Mouse (Mus musculus): ENCODE measurements at regions not wholly inside any gene's neighbourhood (a gene's known extent, or its start where the extent isn't known, plus 50 kb on each side); places are given as distances from the start of the nearest gene placed in this dataset.

DNA sequence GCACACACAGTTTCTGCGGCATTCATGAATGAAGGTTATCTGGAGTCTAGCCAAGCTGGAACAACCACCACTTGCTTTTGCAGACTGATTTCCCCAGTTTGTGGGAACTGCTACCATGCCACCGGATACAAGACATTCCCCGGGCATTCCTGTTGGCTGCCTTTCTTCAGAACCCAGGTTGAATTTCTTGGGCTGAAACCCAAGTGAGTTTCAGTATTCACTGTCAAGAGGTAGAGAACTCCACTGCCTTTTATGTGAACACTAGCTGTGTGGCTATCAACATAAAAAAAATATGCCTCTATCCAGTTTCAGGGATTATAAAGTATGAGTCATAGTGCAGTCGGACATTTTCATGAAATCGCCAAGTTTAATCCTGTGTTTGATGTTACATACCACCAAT lies 216.3 kb upstream of the A1bg start:
- Histone ChIP-seq H3K27me3 (replicated peaks; ENCODE audit: control insufficient read depth, insufficient read depth, low read length) (no peaks in the 10 kb centered on the region), H3K4me1 (replicated peaks; ENCODE audit: control insufficient read depth, insufficient read depth, low read length) (no peaks in the 10 kb centered on the region), H3K4me3 (ENCODE audit: low read depth, low read length) (no peak overlapping the region), H3K9me3 (ENCODE audit: control insufficient read depth, low read length) (no peaks in the 10 kb centered on the region), H3K9ac (ENCODE audit: low read length) (no peak overlapping the region), H3K4me2 (ENCODE audit: low read length) (no peak overlapping the region), H3K27ac (ENCODE audit: low read depth) (no peak overlapping the region), H3K36me3 (ENCODE audit: control insufficient read depth, insufficient read depth, low read length) (no peaks in the 10 kb centered on the region)
- DNase-seq (ENCODE audit: low spot score) (no peak), ATAC-seq (replicated peaks; ENCODE audit: low FRiP score, low TSS enrichment, low read depth) (no peak)
- 86% methylated on average over 5 of the region's 5 CpGs for WGBS

GRCm38 (mm10) chr15:61136781-61137180 lies 214.0 kb upstream of the A1bg start:
- H3K36me3 ChIP-seq (ENCODE audit: control insufficient read depth, insufficient read depth, low read length) = no peaks in the 10 kb centered on the region
- no peak overlapping the region for H3K9ac ChIP-seq (ENCODE audit: low read length)
- H3K4me1 ChIP-seq (replicated peaks; ENCODE audit: control insufficient read depth, insufficient read depth, low read length) = no peaks in the 10 kb centered on the region
- H3K27me3 ChIP-seq (replicated peaks; ENCODE audit: control insufficient read depth, insufficient read depth, low read length) = no peaks in the 10 kb centered on the region
- no peak overlapping the region for H3K4me2 ChIP-seq (ENCODE audit: low read length)
- no peak for DNase-seq (ENCODE audit: low spot score)
- ATAC-seq (replicated peaks; ENCODE audit: low FRiP score, low TSS enrichment, low read depth) = no peak
- H3K4me3 ChIP-seq (ENCODE audit: low read depth, low read length) = no peak overlapping the region
- H3K27ac ChIP-seq (ENCODE audit: low read depth) = no peak overlapping the region
- WGBS = 79% methylated on average over 2 of the region's 2 CpGs
- no peaks in the 10 kb centered on the region for H3K9me3 ChIP-seq (ENCODE audit: control insufficient read depth, low read length)

GRCm38 (mm10) chr15:61133316-61133715 lies 210.5 kb upstream of the A1bg start:
- H3K36me3 ChIP-seq (ENCODE audit: control insufficient read depth, insufficient read depth, low read length) = no peaks in the 10 kb centered on the region
- no peaks in the 10 kb centered on the region for H3K4me1 ChIP-seq (replicated peaks; ENCODE audit: control insufficient read depth, insufficient read depth, low read length)
- H3K27me3 ChIP-seq (replicated peaks; ENCODE audit: control insufficient read depth, insufficient read depth, low read length) = no peaks in the 10 kb centered on the region
- 76% methylated on average over 1 of the region's 1 CpGs for WGBS
- no peak for DNase-seq (ENCODE audit: low spot score)
- no peak for ATAC-seq (replicated peaks; ENCODE audit: low FRiP score, low TSS enrichment, low read depth)
- H3K4me3 ChIP-seq (ENCODE audit: low read depth, low read length) = no peak overlapping the region
- no peak overlapping the region for H3K4me2 ChIP-seq (ENCODE audit: low read length)
- H3K27ac ChIP-seq (ENCODE audit: low read depth) = no peak overlapping the region
- H3K9ac ChIP-seq (ENCODE audit: low read length) = no peak overlapping the region
- no peaks in the 10 kb centered on the region for H3K9me3 ChIP-seq (ENCODE audit: control insufficient read depth, low read length)

GRCm38 (mm10) chr15:61127971-61128370 lies 205.2 kb upstream of the A1bg start:
- Histone ChIP-seq H3K4me2 (ENCODE audit: low read length) (no peak overlapping the region), H3K36me3 (ENCODE audit: control insufficient read depth, insufficient read depth, low read length) (no peaks in the 10 kb centered on the region), H3K4me3 (ENCODE audit: low read depth, low read length) (no peak overlapping the region), H3K27me3 (replicated peaks; ENCODE audit: control insufficient read depth, insufficient read depth, low read length) (no peaks in the 10 kb centered on the region), H3K9ac (ENCODE audit: low read length) (no peak overlapping the region), H3K4me1 (replicated peaks; ENCODE audit: control insufficient read depth, insufficient read depth, low read length) (no peaks in the 10 kb centered on the region), H3K9me3 (ENCODE audit: control insufficient read depth, low read length) (no peaks in the 10 kb centered on the region), H3K27ac (ENCODE audit: low read depth) (no peak overlapping the region)
- DNase-seq (ENCODE audit: low spot score) (no peak), ATAC-seq (replicated peaks; ENCODE audit: low FRiP score, low TSS enrichment, low read depth) (no peak)
- 65% methylated on average over 2 of the region's 2 CpGs for WGBS

GRCm38 (mm10) chr15:61127130-61127529 lies 204.3 kb upstream of the A1bg start:
- no peaks in the 10 kb centered on the region for H3K27me3 ChIP-seq (replicated peaks; ENCODE audit: control insufficient read depth, insufficient read depth, low read length)
- no peak for DNase-seq (ENCODE audit: low spot score)
- H3K9me3 ChIP-seq (ENCODE audit: control insufficient read depth, low read length) = no peaks in the 10 kb centered on the region
- no peak overlapping the region for H3K9ac ChIP-seq (ENCODE audit: low read length)
- no peak overlapping the region for H3K4me2 ChIP-seq (ENCODE audit: low read length)
- no peaks in the 10 kb centered on the region for H3K36me3 ChIP-seq (ENCODE audit: control insufficient read depth, insufficient read depth, low read length)
- no peak for ATAC-seq (replicated peaks; ENCODE audit: low FRiP score, low TSS enrichment, low read depth)
- H3K27ac ChIP-seq (ENCODE audit: low read depth) = no peak overlapping the region
- no peaks in the 10 kb centered on the region for H3K4me1 ChIP-seq (replicated peaks; ENCODE audit: control insufficient read depth, insufficient read depth, low read length)
- no peak overlapping the region for H3K4me3 ChIP-seq (ENCODE audit: low read depth, low read length)

GRCm38 (mm10) chr15:61116912-61117311 lies 194.1 kb upstream of the A1bg start:
- no peak for DNase-seq (ENCODE audit: low spot score)
- Histone ChIP-seq H3K4me1 (replicated peaks; ENCODE audit: control insufficient read depth, insufficient read depth, low read length) (0 out of 2 replicates have a peak, but pooled peaks cover 2% of the 10 kb centered on the region), H3K9ac (ENCODE audit: low read length) (no peak overlapping the region), H3K27ac (ENCODE audit: low read depth) (no peak overlapping the region), H3K4me2 (ENCODE audit: low read length) (no peak overlapping the region), H3K27me3 (replicated peaks; ENCODE audit: control insufficient read depth, insufficient read depth, low read length) (no peaks in the 10 kb centered on the region), H3K36me3 (ENCODE audit: control insufficient read depth, insufficient read depth, low read length) (no peaks in the 10 kb centered on the region), H3K4me3 (ENCODE audit: low read depth, low read length) (no peak overlapping the region), H3K9me3 (ENCODE audit: control insufficient read depth, low read length) (no peaks in the 10 kb centered on the region)
- WGBS = 36% methylated on average over 1 of the region's 1 CpGs
- ATAC-seq (replicated peaks; ENCODE audit: low FRiP score, low TSS enrichment, low read depth) = no peak

- Histone ChIP-seq H3K9me3 (ENCODE audit: control insufficient read depth, low read length) (no peaks in the 10 kb centered on the region), H3K9ac (ENCODE audit: low read length) (no peak overlapping the region), H3K4me1 (replicated peaks; ENCODE audit: control insufficient read depth, insufficient read depth, low read length) (no peaks in the 10 kb centered on the region; the same call in 1 of the 2 replicates), H3K4me3 (ENCODE audit: low read depth, low read length) (no peak overlapping the region), H3K4me2 (ENCODE audit: low read length) (no peak overlapping the region), H3K27me3 (replicated peaks; ENCODE audit: control insufficient read depth, insufficient read depth, low read length) (no peaks in the 10 kb centered on the region), H3K27ac (ENCODE audit: low read depth) (0 out of 2 replicates have a peak overlapping the region, but pooled peaks have one; percentile 11), H3K36me3 (ENCODE audit: control insufficient read depth, insufficient read depth, low read length) (no peaks in the 10 kb centered on the region)
- no peak for DNase-seq (ENCODE audit: low spot score)
- no peak for ATAC-seq (replicated peaks; ENCODE audit: low FRiP score, low TSS enrichment, low read depth)
- 42% methylated on average over 4 of the region's 4 CpGs for WGBS
Observed at GRCm38 (mm10) chr15:61109429-61110128, 186.8 kb upstream of the A1bg start.

DNA sequence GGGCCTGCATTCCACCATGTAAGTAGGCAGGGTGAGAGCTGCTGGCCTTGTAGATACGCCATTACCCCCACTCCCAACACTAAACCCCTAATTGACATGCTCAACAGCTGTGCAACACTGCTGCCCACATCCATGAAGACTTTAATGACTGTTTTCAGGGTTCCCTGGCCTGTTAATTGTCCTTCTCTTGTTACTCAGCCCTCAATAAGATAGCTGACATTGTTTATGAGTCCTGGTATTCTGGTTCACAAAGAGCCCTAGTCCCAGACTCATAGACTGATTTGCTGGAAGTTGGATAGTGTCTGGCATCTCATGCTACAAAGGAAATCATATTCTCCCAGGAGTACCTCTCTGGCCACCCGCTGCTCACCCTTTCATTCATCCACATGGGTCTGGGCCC lies 186.1 kb upstream of the A1bg start:
- no peaks in the 10 kb centered on the region for H3K36me3 ChIP-seq (ENCODE audit: control insufficient read depth, insufficient read depth, low read length)
- ATAC-seq (replicated peaks; ENCODE audit: low FRiP score, low TSS enrichment, low read depth) (no peak), DNase-seq (ENCODE audit: low spot score) (no peak)
- no peak overlapping the region for H3K9ac ChIP-seq (ENCODE audit: low read length)
- H3K4me3 ChIP-seq (ENCODE audit: low read depth, low read length) = no peak overlapping the region
- H3K4me1 ChIP-seq (replicated peaks; ENCODE audit: control insufficient read depth, insufficient read depth, low read length) = no peaks in the 10 kb centered on the region; the same call in 1 of the 2 replicates
- H3K9me3 ChIP-seq (ENCODE audit: control insufficient read depth, low read length) = no peaks in the 10 kb centered on the region
- H3K27ac ChIP-seq (ENCODE audit: low read depth) = no peak overlapping the region
- no peak overlapping the region for H3K4me2 ChIP-seq (ENCODE audit: low read length)
- 73% methylated on average over 2 of the region's 2 CpGs for WGBS
- H3K27me3 ChIP-seq (replicated peaks; ENCODE audit: control insufficient read depth, insufficient read depth, low read length) = no peaks in the 10 kb centered on the region

All from intestine, embryonic 14.5 days (tissue).